Mouse (Mus musculus): Measurements from ENCODE around the gene Vmn1r53.
"Not testable (repeated sequence)": the region's sequence is repeated elsewhere in the genome, so short reads cannot be mapped to it uniquely, and the experiment has no call there.

Vmn1r53 gene

GRCm38 (mm10) chr6:90224338-90224737 is at the start of gene Vmn1r53:
TSS of gene Vmn1r53 (minus strand) at chr6:90224438.
- DNase-seq (ENCODE audit: low read depth, low spot score): no peak

GRCm38 (mm10) chr6:90246000-90246399 is 21.8 kb upstream of the Vmn1r53 start, which contains the start of gene Vmn1r54:
TSS of gene Vmn1r54 (plus strand) at chr6:90246300.
- no peak for DNase-seq (ENCODE audit: low read depth, low spot score)

- no peak for DNase-seq (ENCODE audit: low read depth, low spot score)
These were observed 19.8 kb upstream of the Vmn1r53 start for GRCm38 (mm10) chr6:90244019-90244418.

- DNase-seq (ENCODE audit: low read depth, low spot score): no peak
These were observed 8.4 kb upstream of the Vmn1r53 start for GRCm38 (mm10) chr6:90232681-90233080.

GRCm38 (mm10) chr6:90232114-90232513 is 7.9 kb upstream of the Vmn1r53 start:
- DNase-seq (ENCODE audit: low read depth, low spot score): not testable (repeated sequence)

- not testable (repeated sequence) for DNase-seq (ENCODE audit: low read depth, low spot score)
These were observed 21.7 kb downstream of the Vmn1r53 start, which contains the start of gene V1ra8 for GRCm38 (mm10) chr6:90202493-90202892. TSS of gene V1ra8 (plus strand) at chr6:90202793.

- DNase-seq (ENCODE audit: low read depth, low spot score): no peak
These were observed 49.7 kb downstream of the Vmn1r53 start, which contains the start of gene Vmn1r52 for GRCm38 (mm10) chr6:90174508-90174907. TSS of gene Vmn1r52 (plus strand) at chr6:90174808.

All from c-Kit-negative CD71-positive TER-119-positive erythroid progenitor cells, embryonic 14.5 days (primary cell).